Mouse (Mus musculus): Measurements from ENCODE around the gene Dnah1.

GRCm38 (mm10) chr14:31321181-31321580 lies 2.5 kb downstream of the Dnah1 start:
- TF ChIP-seq CTCF (IDR thresholded peaks at IDR 0.05; ENCODE audit: low read depth, low read length) = no peak
- TF ChIP-seq POLR2A (IDR thresholded peaks at IDR 0.05; ENCODE audit: insufficient read depth, low read length) = no peak
